Mouse (Mus musculus): Measurements from ENCODE around the gene Sp100. TPM values are rescaled to one million over a fixed set of nuclear protein-coding genes. Genes with fewer than 3 reads are reported as not detected.
A peak's percentile ranks its signal among the peaks of the same experiment; 100 is the strongest.
"Not testable (repeated sequence)": the region's sequence is repeated elsewhere in the genome, so short reads cannot be mapped to it uniquely, and the experiment has no call there.

The Sp100 gene
- polyA plus RNA-seq, 1 experiment from 2014 or later: 0.48 TPM

DNA sequence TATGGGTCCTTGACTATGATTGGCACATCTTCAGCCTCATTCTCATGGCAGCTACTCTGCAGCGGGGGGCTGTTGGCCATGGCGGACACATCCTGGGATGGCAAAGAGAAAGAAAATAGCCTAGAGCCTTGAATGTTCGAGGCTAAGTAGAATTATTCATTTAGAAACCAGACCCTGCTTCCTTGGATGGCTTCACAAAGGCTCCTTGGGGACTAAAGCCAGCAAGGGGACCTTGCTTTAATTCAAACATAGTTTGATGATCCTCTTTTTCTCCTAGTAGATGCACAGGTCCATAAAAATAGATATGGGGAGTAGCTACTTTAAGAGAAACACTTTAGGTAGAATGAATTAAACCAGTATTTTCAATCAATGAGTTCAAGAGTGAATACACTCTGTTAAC is 12.9 kb upstream of the Sp100 start:
- not testable (repeated sequence) for H3K9ac ChIP-seq; H3K36me3 ChIP-seq (replicated peaks; ENCODE audit: control insufficient read depth, insufficient read depth); H3K4me1 ChIP-seq (replicated peaks; ENCODE audit: control insufficient read depth, insufficient read depth, low read length); DNase-seq (ENCODE audit: low spot score); H3K4me3 ChIP-seq (replicated peaks; ENCODE audit: low read length); ATAC-seq (ENCODE audit: low FRiP score); H3K4me2 ChIP-seq (replicated peaks); H3K27ac ChIP-seq; H3K9me3 ChIP-seq (ENCODE audit: control insufficient read depth, low read length); H3K27me3 ChIP-seq (ENCODE audit: control insufficient read depth, insufficient read depth, low read length)
- 49% methylated on average over 3 of the region's 3 CpGs for WGBS

DNA sequence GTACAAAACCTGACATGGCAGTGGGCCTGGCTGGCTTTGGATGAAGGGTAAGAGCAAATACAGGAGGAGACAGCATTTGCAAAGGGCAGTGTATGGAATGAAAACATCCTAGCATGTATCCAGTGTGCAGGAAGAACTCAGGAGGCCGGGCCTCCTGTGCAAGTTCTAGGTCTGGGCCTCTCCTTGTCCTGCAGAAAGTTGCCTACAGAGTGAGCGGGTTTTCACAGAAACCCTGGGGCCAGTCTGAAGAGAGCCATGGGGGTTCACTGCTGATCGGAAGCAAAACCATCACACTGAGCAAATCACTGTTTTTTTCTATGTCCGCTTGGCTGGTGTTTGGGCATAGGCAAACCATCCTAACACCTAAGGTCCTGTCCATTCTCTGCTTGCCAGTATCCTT is 11.6 kb upstream of the Sp100 start:
- H3K9ac ChIP-seq; H3K4me3 ChIP-seq (replicated peaks; ENCODE audit: low read length); H3K9me3 ChIP-seq (ENCODE audit: control insufficient read depth, low read length); DNase-seq (ENCODE audit: low spot score); H3K27ac ChIP-seq; H3K27me3 ChIP-seq (ENCODE audit: control insufficient read depth, insufficient read depth, low read length); H3K36me3 ChIP-seq (replicated peaks; ENCODE audit: control insufficient read depth, insufficient read depth); H3K4me1 ChIP-seq (replicated peaks; ENCODE audit: control insufficient read depth, insufficient read depth, low read length); ATAC-seq (ENCODE audit: low FRiP score); H3K4me2 ChIP-seq (replicated peaks): not testable (repeated sequence)
- WGBS: 86% methylated on average over 4 of the region's 4 CpGs

DNA sequence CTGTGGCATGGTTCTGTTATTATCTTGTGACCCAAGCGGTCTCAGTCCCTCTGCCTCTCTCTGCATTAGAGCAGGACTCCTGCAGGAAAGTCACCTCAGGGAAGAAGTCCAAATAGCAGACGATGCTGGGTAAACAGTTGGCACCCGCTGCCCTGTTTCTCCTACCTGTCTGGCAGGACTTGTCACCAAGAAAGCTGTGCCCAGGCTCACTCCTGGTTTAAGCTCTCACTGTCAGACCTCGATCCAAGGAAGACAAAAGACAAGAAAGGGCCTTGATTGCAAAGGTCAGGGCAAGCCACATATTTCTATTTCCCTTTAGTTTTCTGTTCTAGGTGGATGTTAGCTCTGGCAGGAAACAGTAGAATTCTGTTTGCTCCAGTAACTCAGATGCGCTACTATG is 736 bp downstream of the Sp100 start:
- not testable (repeated sequence) for H3K9me3 ChIP-seq (ENCODE audit: control insufficient read depth, low read length); H3K4me3 ChIP-seq (replicated peaks; ENCODE audit: low read length); H3K4me1 ChIP-seq (replicated peaks; ENCODE audit: control insufficient read depth, insufficient read depth, low read length); H3K27me3 ChIP-seq (ENCODE audit: control insufficient read depth, insufficient read depth, low read length); DNase-seq (ENCODE audit: low spot score); ATAC-seq (ENCODE audit: low FRiP score); H3K4me2 ChIP-seq (replicated peaks); H3K27ac ChIP-seq; H3K36me3 ChIP-seq (replicated peaks; ENCODE audit: control insufficient read depth, insufficient read depth); H3K9ac ChIP-seq
- WGBS: 81% methylated on average over 3 of the region's 5 CpGs

DNA sequence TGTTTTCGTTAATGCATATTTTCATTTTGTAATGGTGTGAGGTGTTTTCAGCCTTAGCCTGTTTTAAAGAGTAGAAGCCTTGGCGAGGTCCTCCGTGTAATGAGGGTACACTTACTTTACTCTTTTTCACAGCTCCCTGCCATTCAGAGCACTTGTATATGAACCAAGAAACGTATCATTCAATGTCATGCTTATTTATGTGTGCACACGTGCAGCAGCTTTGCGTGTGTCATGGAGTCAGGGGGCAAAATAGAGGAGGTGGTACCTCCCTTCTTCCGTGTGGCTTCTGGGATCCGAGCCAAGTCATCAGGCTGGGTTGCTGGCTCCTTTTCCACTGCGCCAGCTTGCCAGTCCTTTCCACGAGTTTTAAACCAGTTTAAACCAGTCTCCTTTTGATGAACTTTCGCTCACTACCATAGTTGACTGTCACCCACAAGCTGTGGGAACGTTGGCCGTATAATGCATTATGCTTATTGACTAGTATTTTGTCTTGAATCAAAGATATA is 2.0 kb downstream of the Sp100 start:
- peak; percentile 49 for DNase-seq (ENCODE audit: low spot score)
- H3K4me2 ChIP-seq (replicated peaks); ATAC-seq (ENCODE audit: low FRiP score): not testable (repeated sequence)

DNA sequence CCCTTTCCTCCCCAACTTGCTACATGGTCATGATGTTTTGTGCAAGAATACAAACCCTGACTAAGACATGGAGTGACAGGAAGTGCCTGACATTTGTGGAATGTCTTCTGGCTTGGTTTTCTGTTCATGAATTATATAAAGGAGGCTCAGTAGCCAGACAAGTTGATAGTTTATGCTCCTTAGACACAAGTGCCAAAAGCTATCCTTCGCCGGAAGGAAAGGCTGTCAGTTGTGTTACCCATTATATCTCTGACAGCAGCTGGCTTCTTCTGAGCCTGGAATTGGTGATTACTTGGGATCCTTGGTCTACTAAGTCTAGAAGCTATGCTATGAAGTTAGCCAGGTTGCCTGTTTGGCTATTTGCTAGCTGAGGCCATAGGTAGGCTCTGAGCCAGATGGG is 7.4 kb downstream of the Sp100 start:
- H3K4me2 ChIP-seq (replicated peaks); H3K9me3 ChIP-seq (ENCODE audit: control insufficient read depth, low read length); H3K27ac ChIP-seq; H3K27me3 ChIP-seq (ENCODE audit: control insufficient read depth, insufficient read depth, low read length); DNase-seq (ENCODE audit: low spot score); H3K36me3 ChIP-seq (replicated peaks; ENCODE audit: control insufficient read depth, insufficient read depth); ATAC-seq (ENCODE audit: low FRiP score); H3K4me3 ChIP-seq (replicated peaks; ENCODE audit: low read length); H3K4me1 ChIP-seq (replicated peaks; ENCODE audit: control insufficient read depth, insufficient read depth, low read length); H3K9ac ChIP-seq: not testable (repeated sequence)
- 97% methylated on average over 2 of the region's 2 CpGs for WGBS

More for the DNA sequence above, 2.0 kb downstream of the Sp100 start:
- 81% methylated on average over 13 of the region's 13 CpGs for WGBS
- H3K4me1 ChIP-seq (replicated peaks; ENCODE audit: control insufficient read depth, insufficient read depth, low read length); H3K27me3 ChIP-seq (ENCODE audit: control insufficient read depth, insufficient read depth, low read length); H3K9me3 ChIP-seq (ENCODE audit: control insufficient read depth, low read length); H3K36me3 ChIP-seq (replicated peaks; ENCODE audit: control insufficient read depth, insufficient read depth); H3K9ac ChIP-seq; H3K4me3 ChIP-seq (replicated peaks; ENCODE audit: low read length); H3K27ac ChIP-seq: not testable (repeated sequence)

DNA sequence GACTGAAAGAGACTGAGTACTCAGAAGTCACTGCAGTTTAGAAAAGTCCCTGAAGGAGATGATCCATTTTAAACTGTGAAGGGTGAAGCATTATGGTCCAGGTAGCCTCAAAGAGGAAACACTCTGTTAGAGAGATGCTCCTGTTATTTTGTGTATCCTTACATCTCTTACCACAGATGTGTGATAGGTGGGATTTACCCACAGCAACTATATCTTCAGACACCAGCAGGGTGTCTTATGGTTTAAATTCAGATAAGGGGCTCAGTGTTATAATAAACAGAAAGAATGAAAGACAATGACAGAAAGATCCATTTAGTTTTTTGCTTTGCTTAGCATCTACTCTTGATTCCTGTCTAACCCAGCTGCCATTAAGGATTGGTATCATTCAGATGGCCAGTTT is 14.5 kb downstream of the Sp100 start:
- DNase-seq (ENCODE audit: low spot score): no peak
- ATAC-seq (ENCODE audit: low FRiP score): no peak
- Histone ChIP-seq H3K9me3 (ENCODE audit: control insufficient read depth, low read length) (no peaks in the 10 kb centered on the region), H3K27ac (no peak overlapping the region), H3K27me3 (ENCODE audit: control insufficient read depth, insufficient read depth, low read length) (no peaks in the 10 kb centered on the region), H3K4me2 (replicated peaks) (no peak overlapping the region), H3K4me3 (replicated peaks; ENCODE audit: low read length) (no peak overlapping the region), H3K36me3 (replicated peaks; ENCODE audit: control insufficient read depth, insufficient read depth) (no peaks in the 10 kb centered on the region), H3K4me1 (replicated peaks; ENCODE audit: control insufficient read depth, insufficient read depth, low read length) (no peaks in the 10 kb centered on the region), H3K9ac (no peak overlapping the region)

DNA sequence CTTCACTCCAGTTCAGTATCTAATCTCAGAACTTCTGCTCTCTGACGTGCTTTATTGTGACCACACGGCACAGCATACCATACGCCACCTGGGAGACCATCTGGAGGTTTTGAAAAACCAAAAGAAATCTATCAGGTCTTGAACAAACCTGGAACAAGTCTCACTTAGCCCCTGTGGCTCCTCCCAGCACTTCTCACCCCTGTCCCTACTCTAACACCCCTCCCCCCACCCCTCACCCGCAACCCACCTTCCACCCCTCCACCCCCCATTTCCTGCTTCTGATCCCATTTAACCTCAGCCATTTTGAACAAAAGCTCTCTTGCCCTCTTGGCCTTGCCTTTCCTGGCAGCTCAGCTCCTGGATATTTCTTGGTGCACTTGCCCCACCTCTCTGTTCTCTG is 30.4 kb downstream of the Sp100 start:
- whole genome bisulfite sequencing: 74% methylated on average over 4 of the region's 4 CpGs
- no peak overlapping the region for H3K9ac ChIP-seq
- no peaks in the 10 kb centered on the region for H3K27me3 ChIP-seq (ENCODE audit: control insufficient read depth, insufficient read depth, low read length)
- H3K27ac ChIP-seq: no peak overlapping the region
- no peaks in the 10 kb centered on the region for H3K9me3 ChIP-seq (ENCODE audit: control insufficient read depth, low read length)
- ATAC-seq (ENCODE audit: low FRiP score) (no peak), DNase-seq (ENCODE audit: low spot score) (no peak)
- H3K36me3 ChIP-seq (replicated peaks; ENCODE audit: control insufficient read depth, insufficient read depth): no peaks in the 10 kb centered on the region
- H3K4me1 ChIP-seq (replicated peaks; ENCODE audit: control insufficient read depth, insufficient read depth, low read length): no peaks in the 10 kb centered on the region
- H3K4me3 ChIP-seq (replicated peaks; ENCODE audit: low read length): no peak overlapping the region
- H3K4me2 ChIP-seq (replicated peaks): no peak overlapping the region

DNA sequence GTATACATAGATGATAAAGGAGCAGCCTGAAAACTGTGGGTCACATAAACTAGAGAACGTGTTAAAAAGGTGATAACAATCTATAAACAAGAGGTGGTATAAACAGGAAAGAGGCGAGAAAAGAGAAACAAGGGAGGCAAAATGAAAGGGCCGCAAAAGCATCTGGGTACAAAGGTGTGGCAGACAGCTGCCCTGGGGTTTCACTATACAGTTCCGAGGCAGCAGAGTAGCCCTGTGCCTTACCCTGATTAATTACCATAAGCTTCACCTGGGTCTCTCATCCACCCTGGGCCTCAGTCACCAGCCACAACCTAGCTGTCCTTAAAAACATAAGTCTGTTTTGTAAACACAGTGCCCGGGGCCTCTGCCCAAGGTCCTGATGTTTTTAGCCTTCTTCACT is 36.9 kb downstream of the Sp100 start:
- Histone ChIP-seq H3K27ac (no peak overlapping the region), H3K27me3 (ENCODE audit: control insufficient read depth, insufficient read depth, low read length) (no peaks in the 10 kb centered on the region), H3K9me3 (ENCODE audit: control insufficient read depth, low read length) (no peaks in the 10 kb centered on the region), H3K4me1 (replicated peaks; ENCODE audit: control insufficient read depth, insufficient read depth, low read length) (no peaks in the 10 kb centered on the region), H3K36me3 (replicated peaks; ENCODE audit: control insufficient read depth, insufficient read depth) (no peaks in the 10 kb centered on the region), H3K4me3 (replicated peaks; ENCODE audit: low read length) (no peak overlapping the region), H3K9ac (no peak overlapping the region), H3K4me2 (replicated peaks) (no peak overlapping the region)
- WGBS: 77% methylated on average over 5 of the region's 5 CpGs
- ATAC-seq (ENCODE audit: low FRiP score) (no peak), DNase-seq (ENCODE audit: low spot score) (no peak)

DNA sequence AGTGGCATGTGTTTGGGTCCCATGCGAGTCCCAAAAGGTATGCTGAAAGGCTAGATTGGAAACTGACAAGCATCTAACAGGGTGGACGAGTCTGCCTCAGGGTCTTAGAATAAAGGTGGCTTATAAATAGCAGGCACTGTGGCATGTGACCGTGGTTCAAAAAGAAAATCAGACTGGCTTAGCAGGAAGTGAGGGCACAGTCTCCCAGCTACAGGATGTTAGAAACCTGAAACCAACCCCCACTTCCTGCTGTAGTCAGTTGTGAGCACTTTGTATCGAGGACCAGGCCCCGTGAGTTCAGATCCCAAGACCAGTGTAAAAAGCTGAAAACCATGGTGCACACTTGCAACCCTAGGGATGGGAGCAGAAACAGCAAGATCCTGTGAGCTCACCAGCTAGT is 37.6 kb downstream of the Sp100 start:
- WGBS: 80% methylated on average over 5 of the region's 5 CpGs
- Histone ChIP-seq H3K9ac (no peak overlapping the region), H3K36me3 (replicated peaks; ENCODE audit: control insufficient read depth, insufficient read depth) (no peaks in the 10 kb centered on the region), H3K9me3 (ENCODE audit: control insufficient read depth, low read length) (no peaks in the 10 kb centered on the region), H3K27ac (no peak overlapping the region), H3K4me3 (replicated peaks; ENCODE audit: low read length) (no peak overlapping the region), H3K4me2 (replicated peaks) (no peak overlapping the region), H3K27me3 (ENCODE audit: control insufficient read depth, insufficient read depth, low read length) (no peaks in the 10 kb centered on the region), H3K4me1 (replicated peaks; ENCODE audit: control insufficient read depth, insufficient read depth, low read length) (no peaks in the 10 kb centered on the region)
- DNase-seq (ENCODE audit: low spot score) (no peak), ATAC-seq (ENCODE audit: low FRiP score) (no peak)

DNA sequence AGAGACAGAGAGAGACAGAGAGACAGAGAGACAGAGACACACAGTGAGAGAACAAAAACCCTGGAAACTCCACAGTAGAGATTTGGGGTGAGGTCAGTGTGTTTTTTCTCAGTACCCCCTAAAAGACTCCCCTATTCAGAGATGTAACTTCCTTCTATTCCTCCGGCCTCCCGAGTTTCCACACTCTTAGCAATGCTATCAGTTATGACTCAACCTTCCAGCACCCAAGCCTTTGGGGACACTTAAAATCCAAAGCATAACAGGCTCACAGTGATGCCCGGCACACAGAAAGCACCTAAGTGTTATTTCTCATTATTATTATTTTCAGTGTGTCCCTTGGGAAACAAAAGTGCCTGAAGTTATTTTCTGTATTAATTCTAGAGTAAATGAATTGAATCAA is 40.8 kb downstream of the Sp100 start:
- DNase-seq (ENCODE audit: low spot score) (no peak), ATAC-seq (ENCODE audit: low FRiP score) (no peak)
- 90% methylated on average over 3 of the region's 3 CpGs for WGBS
- Histone ChIP-seq H3K4me2 (replicated peaks) (no peak overlapping the region), H3K27ac (no peak overlapping the region), H3K36me3 (replicated peaks; ENCODE audit: control insufficient read depth, insufficient read depth) (no peaks in the 10 kb centered on the region), H3K4me1 (replicated peaks; ENCODE audit: control insufficient read depth, insufficient read depth, low read length) (no peaks in the 10 kb centered on the region), H3K4me3 (replicated peaks; ENCODE audit: low read length) (no peak overlapping the region), H3K27me3 (ENCODE audit: control insufficient read depth, insufficient read depth, low read length) (no peaks in the 10 kb centered on the region), H3K9ac (no peak overlapping the region), H3K9me3 (ENCODE audit: control insufficient read depth, low read length) (no peaks in the 10 kb centered on the region)
